Mouse (Mus musculus): ENCODE measurements at regions not wholly inside any gene's neighbourhood (a gene's known extent, or its start where the extent isn't known, plus 50 kb on each side); places are given as distances from the start of the nearest gene placed in this dataset.

GRCm38 (mm10) chr16:95057596-95057995 is 60.1 kb upstream of the Kcnj6 start:
- H3K4me1 ChIP-seq (ENCODE audit: control insufficient read depth, insufficient read depth, low read length) = no peaks in the 10 kb centered on the region
- H3K9me3 ChIP-seq (replicated peaks; ENCODE audit: control insufficient read depth, low read length) = no peaks in the 10 kb centered on the region
- no peak overlapping the region for H3K4me2 ChIP-seq (ENCODE audit: low read length)
- ATAC-seq (no peak), DNase-seq (ENCODE audit: low spot score) (no peak)
- no peak overlapping the region for H3K27ac ChIP-seq (ENCODE audit: low read depth, low read length)
- 24% methylated on average over 1 of the region's 1 CpGs for WGBS
- no peak overlapping the region for H3K4me3 ChIP-seq (ENCODE audit: low read depth, low read length)
- no peaks in the 10 kb centered on the region for H3K27me3 ChIP-seq (replicated peaks; ENCODE audit: control insufficient read depth, insufficient read depth, low read length)
- no peak overlapping the region for H3K9ac ChIP-seq (ENCODE audit: low read length)
- no peaks in the 10 kb centered on the region for H3K36me3 ChIP-seq (ENCODE audit: control insufficient read depth, insufficient read depth, low read length)

- ATAC-seq (no peak), DNase-seq (ENCODE audit: low spot score) (peak; percentile 37)
- whole genome bisulfite sequencing = 72% methylated on average over 6 of the region's 6 CpGs
- H3K4me3 ChIP-seq (ENCODE audit: low read depth, low read length) = no peak overlapping the region
- no peak overlapping the region for H3K4me2 ChIP-seq (ENCODE audit: low read length)
- no peaks in the 10 kb centered on the region for H3K36me3 ChIP-seq (ENCODE audit: control insufficient read depth, insufficient read depth, low read length)
- no peaks in the 10 kb centered on the region for H3K27me3 ChIP-seq (replicated peaks; ENCODE audit: control insufficient read depth, insufficient read depth, low read length)
- H3K27ac ChIP-seq (ENCODE audit: low read depth, low read length) = no peak overlapping the region
- H3K9ac ChIP-seq (ENCODE audit: low read length) = no peak overlapping the region
- no peaks in the 10 kb centered on the region for H3K9me3 ChIP-seq (replicated peaks; ENCODE audit: control insufficient read depth, low read length)
- H3K4me1 ChIP-seq (ENCODE audit: control insufficient read depth, insufficient read depth, low read length) = no peaks in the 10 kb centered on the region
These were observed 66.9 kb upstream of the Kcnj6 start for GRCm38 (mm10) chr16:95064423-95064822.

- Histone ChIP-seq H3K27ac (ENCODE audit: low read depth, low read length) (no peak overlapping the region), H3K9me3 (replicated peaks; ENCODE audit: control insufficient read depth, low read length) (no peaks in the 10 kb centered on the region), H3K27me3 (replicated peaks; ENCODE audit: control insufficient read depth, insufficient read depth, low read length) (no peaks in the 10 kb centered on the region), H3K4me3 (ENCODE audit: low read depth, low read length) (no peak overlapping the region), H3K4me2 (ENCODE audit: low read length) (no peak overlapping the region), H3K4me1 (ENCODE audit: control insufficient read depth, insufficient read depth, low read length) (no peaks in the 10 kb centered on the region), H3K9ac (ENCODE audit: low read length) (no peak overlapping the region), H3K36me3 (ENCODE audit: control insufficient read depth, insufficient read depth, low read length) (no peaks in the 10 kb centered on the region)
- 95% methylated on average over 3 of the region's 3 CpGs for WGBS
- DNase-seq (ENCODE audit: low spot score) (no peak), ATAC-seq (no peak)
These were observed 69.2 kb upstream of the Kcnj6 start for GRCm38 (mm10) chr16:95066687-95067086.

DNA sequence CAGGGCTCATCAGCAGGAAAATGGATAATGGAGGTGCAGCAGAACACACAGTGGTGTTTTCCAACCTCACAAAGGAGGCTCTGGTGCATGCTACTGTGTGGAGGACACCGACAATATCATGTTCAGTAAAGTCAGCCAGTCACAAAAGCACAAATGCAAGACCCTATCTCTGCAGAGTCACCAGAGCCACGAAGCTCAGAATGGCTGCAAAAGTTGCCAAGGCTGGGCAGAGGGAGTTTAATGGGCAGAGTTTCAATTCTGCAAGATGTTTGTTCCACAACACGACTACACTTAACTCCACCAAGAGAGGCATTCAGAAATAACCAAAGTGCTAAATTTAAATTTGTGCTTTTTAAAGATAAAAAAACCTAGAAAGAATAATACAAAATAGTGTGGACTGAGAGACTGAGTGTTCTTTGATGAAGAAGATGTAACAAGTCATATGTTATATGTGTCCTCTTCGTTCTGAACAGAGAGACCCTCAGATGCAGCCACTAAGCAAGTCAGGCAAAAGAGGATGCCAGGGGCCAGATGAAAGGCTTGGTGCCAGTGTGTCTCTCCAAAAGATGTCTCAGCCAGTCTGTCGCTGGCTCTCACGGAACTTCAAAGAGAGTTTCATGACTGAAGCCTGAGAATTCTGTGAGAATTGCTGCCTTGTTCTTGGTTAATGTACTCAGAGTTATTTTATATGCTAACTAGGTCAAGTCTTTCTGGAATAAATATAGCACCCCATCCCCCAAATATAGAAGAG is 95.1 kb upstream of the Kcnj6 start:
- no peaks in the 10 kb centered on the region for H3K9me3 ChIP-seq (replicated peaks; ENCODE audit: control insufficient read depth, low read length)
- no peak for DNase-seq (ENCODE audit: low spot score)
- H3K27ac ChIP-seq (ENCODE audit: low read depth, low read length) = no peak overlapping the region
- H3K4me3 ChIP-seq (ENCODE audit: low read depth, low read length) = no peak overlapping the region
- no peaks in the 10 kb centered on the region for H3K27me3 ChIP-seq (replicated peaks; ENCODE audit: control insufficient read depth, insufficient read depth, low read length)
- no peak for ATAC-seq
- H3K4me2 ChIP-seq (ENCODE audit: low read length) = no peak overlapping the region
- no peaks in the 10 kb centered on the region for H3K4me1 ChIP-seq (ENCODE audit: control insufficient read depth, insufficient read depth, low read length)
- H3K36me3 ChIP-seq (ENCODE audit: control insufficient read depth, insufficient read depth, low read length) = no peaks in the 10 kb centered on the region
- 67% methylated on average over 6 of the region's 6 CpGs for WGBS
- H3K9ac ChIP-seq (ENCODE audit: low read length) = no peak overlapping the region

- 32% methylated on average over 10 of the region's 10 CpGs for WGBS
- no peak overlapping the region for H3K27ac ChIP-seq (ENCODE audit: low read depth, low read length)
- no peaks in the 10 kb centered on the region for H3K9me3 ChIP-seq (replicated peaks; ENCODE audit: control insufficient read depth, low read length)
- H3K27me3 ChIP-seq (replicated peaks; ENCODE audit: control insufficient read depth, insufficient read depth, low read length) = no peaks in the 10 kb centered on the region
- no peaks in the 10 kb centered on the region for H3K4me1 ChIP-seq (ENCODE audit: control insufficient read depth, insufficient read depth, low read length)
- no peak overlapping the region for H3K4me3 ChIP-seq (ENCODE audit: low read depth, low read length)
- no peak for ATAC-seq
- no peak overlapping the region for H3K4me2 ChIP-seq (ENCODE audit: low read length)
- no peaks in the 10 kb centered on the region for H3K36me3 ChIP-seq (ENCODE audit: control insufficient read depth, insufficient read depth, low read length)
- no peak overlapping the region for H3K9ac ChIP-seq (ENCODE audit: low read length)
- peak; percentile 16 for DNase-seq (ENCODE audit: low spot score)
These were observed 96.3 kb upstream of the Kcnj6 start for GRCm38 (mm10) chr16:95093753-95094152.

DNA sequence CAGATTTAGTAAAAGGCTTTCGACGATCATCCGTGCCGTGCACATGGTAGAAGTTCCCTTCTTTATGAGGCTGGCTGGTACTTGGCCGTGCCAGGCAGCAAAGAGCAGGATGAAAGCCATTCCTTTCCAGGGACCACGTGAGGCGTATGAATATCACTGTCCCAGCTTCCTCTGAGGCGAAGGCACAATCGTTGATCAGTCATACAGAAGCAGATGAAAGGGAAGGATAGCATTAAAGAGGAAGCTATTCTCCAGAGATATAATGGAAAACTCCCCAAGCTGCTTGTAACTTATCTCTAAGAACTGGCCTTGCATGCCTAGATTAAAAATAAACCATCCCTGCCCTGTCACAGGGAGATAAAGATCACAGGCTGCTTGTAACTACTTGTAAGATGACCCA is 103.5 kb upstream of the Kcnj6 start:
- no peak overlapping the region for H3K27ac ChIP-seq (ENCODE audit: low read depth, low read length)
- H3K27me3 ChIP-seq (replicated peaks; ENCODE audit: control insufficient read depth, insufficient read depth, low read length) = no peaks in the 10 kb centered on the region
- WGBS = 84% methylated on average over 9 of the region's 9 CpGs
- no peak overlapping the region for H3K4me2 ChIP-seq (ENCODE audit: low read length)
- no peak for ATAC-seq
- H3K9me3 ChIP-seq (replicated peaks; ENCODE audit: control insufficient read depth, low read length) = no peaks in the 10 kb centered on the region
- no peaks in the 10 kb centered on the region for H3K4me1 ChIP-seq (ENCODE audit: control insufficient read depth, insufficient read depth, low read length)
- no peaks in the 10 kb centered on the region for H3K36me3 ChIP-seq (ENCODE audit: control insufficient read depth, insufficient read depth, low read length)
- H3K9ac ChIP-seq (ENCODE audit: low read length) = no peak overlapping the region
- H3K4me3 ChIP-seq (ENCODE audit: low read depth, low read length) = no peak overlapping the region
- DNase-seq (ENCODE audit: low spot score) = peak; percentile 18

DNA sequence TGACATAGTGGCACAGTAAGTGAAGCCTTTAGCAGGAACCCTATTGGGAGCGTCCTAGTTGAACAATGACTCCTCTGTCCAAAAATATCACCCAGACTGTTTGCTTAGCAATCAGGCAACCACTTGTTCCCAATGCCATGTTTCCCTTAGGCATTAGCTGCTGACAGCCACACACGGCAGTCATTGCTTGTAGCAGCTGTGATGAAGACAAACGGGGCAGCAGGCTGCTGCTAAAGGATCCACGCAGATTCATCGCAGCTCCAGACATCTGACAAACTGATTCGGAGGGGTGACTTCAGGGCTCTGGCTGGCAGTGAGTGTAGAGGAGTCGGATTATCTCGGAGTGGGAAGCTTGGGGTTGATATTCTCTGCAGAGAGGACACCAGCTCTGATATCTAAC is 120.0 kb upstream of the Kcnj6 start:
- H3K36me3 ChIP-seq (ENCODE audit: control insufficient read depth, insufficient read depth, low read length) = no peaks in the 10 kb centered on the region
- no peaks in the 10 kb centered on the region; the same call in 1 of the 2 replicates for H3K4me1 ChIP-seq (ENCODE audit: control insufficient read depth, insufficient read depth, low read length)
- no peak overlapping the region for H3K9ac ChIP-seq (ENCODE audit: low read length)
- H3K4me3 ChIP-seq (ENCODE audit: low read depth, low read length) = no peak overlapping the region
- H3K4me2 ChIP-seq (ENCODE audit: low read length) = no peak overlapping the region
- ATAC-seq = no peak
- H3K9me3 ChIP-seq (replicated peaks; ENCODE audit: control insufficient read depth, low read length) = no peaks in the 10 kb centered on the region
- no peak for DNase-seq (ENCODE audit: low spot score)
- WGBS = 71% methylated on average over 8 of the region's 8 CpGs
- H3K27me3 ChIP-seq (replicated peaks; ENCODE audit: control insufficient read depth, insufficient read depth, low read length) = no peaks in the 10 kb centered on the region
- H3K27ac ChIP-seq (ENCODE audit: low read depth, low read length) = no peak overlapping the region

DNA sequence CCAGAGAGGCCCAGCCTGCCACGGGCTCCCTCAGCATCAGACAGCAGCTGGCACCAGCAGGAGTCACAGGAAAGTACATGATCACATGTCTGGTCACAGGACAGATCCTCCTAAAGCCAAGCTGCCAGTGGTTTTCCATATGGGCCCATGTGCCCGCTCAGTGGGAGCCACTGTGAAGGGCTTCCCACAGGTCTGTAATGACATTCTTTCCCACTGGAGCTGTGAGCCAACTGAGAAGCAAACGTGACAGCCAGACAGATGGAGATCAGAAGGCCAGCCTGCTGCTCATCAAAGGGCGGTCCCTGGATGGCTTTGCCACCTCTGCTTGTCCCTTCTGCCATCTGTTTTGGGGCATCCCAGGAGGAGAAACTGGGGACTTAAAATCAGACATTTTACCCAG is 121.8 kb upstream of the Kcnj6 start:
- Histone ChIP-seq H3K27me3 (replicated peaks; ENCODE audit: control insufficient read depth, insufficient read depth, low read length) (no peaks in the 10 kb centered on the region), H3K4me1 (ENCODE audit: control insufficient read depth, insufficient read depth, low read length) (no peaks in the 10 kb centered on the region; the same call in 1 of the 2 replicates), H3K9me3 (replicated peaks; ENCODE audit: control insufficient read depth, low read length) (no peaks in the 10 kb centered on the region), H3K4me2 (ENCODE audit: low read length) (no peak overlapping the region), H3K27ac (ENCODE audit: low read depth, low read length) (no peak overlapping the region), H3K4me3 (ENCODE audit: low read depth, low read length) (no peak overlapping the region), H3K36me3 (ENCODE audit: control insufficient read depth, insufficient read depth, low read length) (no peaks in the 10 kb centered on the region), H3K9ac (ENCODE audit: low read length) (no peak overlapping the region)
- ATAC-seq (no peak), DNase-seq (ENCODE audit: low spot score) (peak; percentile 51)
- 70% methylated on average over 4 of the region's 4 CpGs for WGBS

- peak; percentile 39 for DNase-seq (ENCODE audit: low spot score)
- Histone ChIP-seq H3K36me3 (ENCODE audit: control insufficient read depth, insufficient read depth, low read length) (no peaks in the 10 kb centered on the region), H3K4me2 (ENCODE audit: low read length) (no peak overlapping the region), H3K4me3 (ENCODE audit: low read depth, low read length) (no peak overlapping the region), H3K27me3 (replicated peaks; ENCODE audit: control insufficient read depth, insufficient read depth, low read length) (no peaks in the 10 kb centered on the region), H3K27ac (ENCODE audit: low read depth, low read length) (no peak overlapping the region), H3K4me1 (ENCODE audit: control insufficient read depth, insufficient read depth, low read length) (no peaks in the 10 kb centered on the region; the same call in 1 of the 2 replicates), H3K9ac (ENCODE audit: low read length) (no peak overlapping the region), H3K9me3 (replicated peaks; ENCODE audit: control insufficient read depth, low read length) (no peaks in the 10 kb centered on the region)
- ATAC-seq = no peak
- 61% methylated on average over 7 of the region's 7 CpGs for WGBS
These were observed 124.5 kb upstream of the Kcnj6 start for GRCm38 (mm10) chr16:95122048-95122447.
